Mouse (Mus musculus): ENCODE results near the gene Pdha1. TPM values are rescaled to one million over a fixed set of nuclear protein-coding genes. Genes with fewer than 3 reads are reported as not detected.

Gene Pdha1
- total RNA-seq, 2 experiments from 2014 or later, result 132 to 156 TPM

Other genes starting within 250 kb of the Pdha1 start
- 3.8 and 3.9 TPM in 2 replicates for gene Map3k15, start 150.0 kb downstream of the Pdha1 start, total RNA-seq (2015)
- 4.9 and 5.3 TPM in 2 replicates for gene Map3k15, start 150.0 kb downstream of the Pdha1 start, total RNA-seq (2017)

Data from megakaryocyte progenitor cell, adult 5-6 weeks (primary cell).